Mouse (Mus musculus) liver, embryonic 14.5 days (tissue): ENCODE measurements around the gene Clybl. TPM values are rescaled to one million over a fixed set of nuclear protein-coding genes. Genes with fewer than 3 reads are reported as not detected.

Experiments used
- ATAC-seq: fragments of 200-750 bp; cut with Nextera tagmentation; 2 replicates; pipeline ENCODE4 v1.8.0; 2017; ENCODE audit warnings: moderate number of reproducible peaks, mild to moderate bottlenecking, moderate library complexity; ENCODE audit not compliant: insufficient read depth
- DNase-seq, 3 experiments: peaks; one replicate each; pipeline ENCODE4 v3.0.0-alpha.2; 2012 to 2013; ENCODE audit warnings: low read depth in 3 of 3, low spot score in 3 of 3
- H3K27ac ChIP-seq: fragments of 300-500 bp; sonication (generic); 2 replicates; pipeline ENCODE4 v1.5.1; 2014; ENCODE audit warnings: moderate library complexity, mild to moderate bottlenecking, control low read depth, inconsistent platforms
- H3K27me3 ChIP-seq: fragments of 300-500 bp; sonication (generic); 2 replicates; pipeline ENCODE4 v1.6.1; 2014; ENCODE audit warnings: mild to moderate bottlenecking, low read length, moderate library complexity; ENCODE audit not compliant: control insufficient read depth, insufficient read depth
- H3K36me3 ChIP-seq: fragments of 300-500 bp; sonication (generic); replicated peaks from 2 replicates; pipeline ENCODE4 v1.6.1; 2014; ENCODE audit warnings: low read depth; ENCODE audit not compliant: control insufficient read depth, insufficient read depth
- H3K4me1 ChIP-seq, 2 experiments: fragments of 200-500 bp in 1 of 2; fragments of 300-500 bp in 1 of 2; sonication (generic) in 1 of 2; replicated peaks; 2 replicates each; pipeline ENCODE4 v1.6.1; 2012 to 2014; ENCODE audit warnings: antibody characterized with exemption in 1 of 2, inconsistent platforms in 1 of 2, low read length in 1 of 2; ENCODE audit not compliant: control insufficient read depth in 2 of 2, insufficient read depth in 2 of 2
- H3K4me2 ChIP-seq: fragments of 300-500 bp; sonication (generic); 2 replicates; pipeline ENCODE4 v1.6.1; 2014; ENCODE audit warnings: low read depth, mild to moderate bottlenecking, control low read depth, moderate library complexity
- H3K4me3 ChIP-seq, 2 experiments: fragments of 200-500 bp in 1 of 2; fragments of 300-500 bp in 1 of 2; sonication (generic) in 1 of 2; 2 replicates each; pipeline ENCODE4 v1.5.1; 2012 to 2014; ENCODE audit warnings: low read depth in 2 of 2, low read length in 2 of 2, mild to moderate bottlenecking in 2 of 2, control low read depth in 1 of 2, inconsistent platforms in 1 of 2, moderate library complexity in 1 of 2; ENCODE audit not compliant: insufficient read depth in 1 of 2
- H3K9ac ChIP-seq: fragments of 300-500 bp; sonication (generic); replicated peaks from 2 replicates; pipeline ENCODE4 v1.6.1; 2014; ENCODE audit warnings: mild to moderate bottlenecking, control low read depth, moderate library complexity
- H3K9me3 ChIP-seq: fragments of 300-500 bp; sonication (generic); 2 replicates; pipeline ENCODE4 v1.6.1; 2016; ENCODE audit warnings: low read length, mixed read lengths; ENCODE audit not compliant: control insufficient read depth
- CTCF ChIP-seq: IDR thresholded peaks from 2 replicates; pipeline ENCODE4 v1.5.1; 2016; ENCODE audit warnings: antibody characterized with exemption, low read depth, control low read depth
- EP300 ChIP-seq: IDR thresholded peaks from 2 replicates; pipeline ENCODE4 v1.6.1; 2016; ENCODE audit warnings: antibody characterized with exemption, low read depth
- WGBS: fragments of 180-500 bp; shearing (Covaris S2); extraction: QIAGEN DNeasy Blood & Tissue Kit; methylation state at CpG from one replicate; pipeline ENCODE4 v1.1.7; 2014; ENCODE audit not compliant: insufficient replicate concordance; 5-methylcytosine and 5-hydroxymethylcytosine counted together
- polyA plus RNA-seq, 2 experiments: library from polyadenylated mRNA; depleted of rRNA in 1 of 2; stranded (reverse) in 1 of 2; unstranded in 1 of 2; fragments of >200 nt; fragmentation: Nextera tagmentation in 1 of 2; extraction: Ambion mirVana in 1 of 2; gene quantifications; 2 replicates each; pipeline versions ENCODE4 v1.2.1 to v1.2.3; 2012 to 2014

Gene Clybl
- polyA plus RNA-seq, 2 experiments, result 15.6 to 28.9 TPM

DNA sequence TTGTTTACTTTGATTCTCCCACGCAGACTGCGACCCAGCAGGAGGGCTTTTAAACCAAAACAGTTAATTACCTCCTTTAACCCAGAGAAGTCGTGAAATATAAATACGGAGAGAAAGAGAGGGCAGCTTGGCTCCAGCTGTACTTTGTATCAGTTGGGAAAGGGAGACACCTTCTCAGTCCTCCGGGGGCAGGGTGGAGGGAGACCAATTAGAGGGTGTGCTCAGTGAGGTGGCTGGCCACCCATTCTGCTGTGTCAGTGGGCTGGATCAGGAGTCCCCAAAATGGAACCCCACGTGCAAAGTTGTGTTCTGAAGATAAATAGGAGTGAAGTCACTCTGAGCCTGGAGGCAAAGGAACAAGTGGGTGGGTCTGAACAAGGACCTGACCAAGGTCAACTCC lies 181.7 kb downstream of the Clybl start:
- no peaks in the 10 kb centered on the region for H3K36me3 ChIP-seq
- H3K4me1 ChIP-seq, result no peaks in the 10 kb centered on the region
- 24% methylated on average over 6 of the region's 6 CpGs for WGBS
- TF ChIP-seq CTCF (no peak), EP300 (no peak)
- no peaks in the 10 kb centered on the region for H3K27me3 ChIP-seq
- H3K9me3 ChIP-seq, result no peaks in the 10 kb centered on the region
- H3K4me3 ChIP-seq, result no peak overlapping the region
- H3K9ac ChIP-seq, result no peak overlapping the region
- DNase-seq (no peak), ATAC-seq (no peak)
- no peak overlapping the region for H3K27ac ChIP-seq
- no peak overlapping the region for H3K4me2 ChIP-seq

DNA sequence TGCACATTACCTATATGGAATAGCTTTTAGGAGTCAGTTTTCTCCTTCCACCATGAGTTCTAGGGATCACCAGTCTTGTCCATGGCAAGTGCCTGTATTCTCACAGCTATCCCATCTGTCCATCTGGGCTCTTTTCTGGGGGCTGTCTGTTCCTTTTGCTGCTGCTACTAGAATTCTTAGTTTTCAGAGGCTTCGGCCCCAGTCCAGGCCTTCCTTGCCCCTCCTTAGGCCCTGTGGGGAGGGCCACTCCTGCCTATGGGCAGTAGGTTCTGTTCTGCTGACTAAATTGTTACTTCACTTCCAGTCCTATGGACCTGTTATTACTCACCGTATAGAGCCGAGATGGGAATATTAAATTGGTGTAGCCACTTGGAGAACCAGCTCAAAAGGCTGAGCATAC lies 182.5 kb downstream of the Clybl start:
- ATAC-seq (no peak), DNase-seq (no peak)
- Histone ChIP-seq H3K4me1 (no peaks in the 10 kb centered on the region), H3K27ac (no peak overlapping the region), H3K9me3 (no peaks in the 10 kb centered on the region), H3K36me3 (no peaks in the 10 kb centered on the region), H3K9ac (no peak overlapping the region), H3K27me3 (no peaks in the 10 kb centered on the region), H3K4me2 (no peak overlapping the region), H3K4me3 (no peak overlapping the region)
- TF ChIP-seq CTCF (no peak), EP300 (no peak)
- 79% methylated on average over 3 of the region's 3 CpGs for WGBS

DNA sequence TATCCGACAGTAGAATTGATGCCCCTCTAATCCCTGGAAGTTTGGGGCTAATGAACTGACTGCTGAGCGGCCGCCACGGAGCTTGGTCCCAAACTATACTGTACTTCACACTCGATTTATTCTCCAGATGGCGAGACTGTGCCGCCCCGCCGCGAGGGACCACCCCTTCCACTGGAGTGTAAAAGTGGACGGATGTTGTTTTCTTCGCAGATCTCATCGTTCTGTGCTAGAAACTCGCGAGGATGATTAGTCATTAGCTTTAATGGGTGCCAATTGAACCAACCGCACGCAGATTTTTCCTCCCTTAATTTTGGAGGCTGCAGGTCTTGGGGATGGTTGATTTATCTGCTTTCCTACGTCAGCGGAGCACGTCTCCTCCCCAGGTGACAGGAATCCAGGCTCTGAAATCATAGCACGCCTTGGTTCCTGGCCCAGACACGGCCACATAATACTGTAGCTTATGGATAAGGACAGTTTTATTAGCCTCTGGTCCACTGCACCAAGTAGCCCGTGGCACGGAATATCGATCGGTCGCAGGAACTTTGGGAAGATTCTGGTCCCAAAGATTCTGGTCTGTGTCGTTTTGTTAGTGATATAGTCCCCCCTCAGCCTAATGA lies 185.9 kb downstream of the Clybl start:
- 81% methylated on average over 28 of the region's 28 CpGs for WGBS

DNA sequence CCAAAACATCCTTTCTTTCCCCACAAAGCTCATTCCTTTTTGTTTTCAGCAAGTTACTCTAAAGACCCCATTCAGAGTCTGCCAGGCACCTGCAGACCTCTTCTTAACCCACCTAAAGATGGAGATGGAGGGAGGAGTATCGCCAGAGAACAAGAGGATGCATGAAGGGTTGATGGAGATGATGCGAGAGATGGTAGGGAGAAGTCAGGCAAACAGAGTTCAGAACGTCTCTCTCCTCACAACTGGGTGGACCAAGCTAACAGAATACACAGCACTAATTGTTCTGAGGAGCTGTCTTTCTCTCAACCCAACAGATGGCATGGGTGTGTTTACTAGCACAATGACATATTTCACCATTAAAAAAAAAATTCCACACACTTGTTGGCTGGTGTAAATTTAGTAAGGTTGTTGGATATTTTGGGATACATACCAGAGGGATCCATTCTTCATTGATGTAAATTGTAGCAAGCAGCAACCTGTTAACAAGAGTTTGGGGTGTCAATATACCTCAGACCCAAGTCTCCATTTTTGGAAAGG lies 186.4 kb downstream of the Clybl start:
- ATAC-seq, result no peak
- 69% methylated on average over 3 of the region's 3 CpGs for WGBS

More for the DNA sequence above, 185.9 kb downstream of the Clybl start:
- Histone ChIP-seq H3K27me3 (no peaks in the 10 kb centered on the region), H3K9ac (no peak overlapping the region), H3K4me1 (no peaks in the 10 kb centered on the region), H3K4me2 (no peak overlapping the region), H3K27ac (no peak overlapping the region), H3K4me3 (no peak overlapping the region), H3K9me3 (no peaks in the 10 kb centered on the region), H3K36me3 (no peaks in the 10 kb centered on the region)
- TF ChIP-seq CTCF, result no peak
- no peak for TF ChIP-seq EP300
- no peak for ATAC-seq
- no peak for DNase-seq

DNA sequence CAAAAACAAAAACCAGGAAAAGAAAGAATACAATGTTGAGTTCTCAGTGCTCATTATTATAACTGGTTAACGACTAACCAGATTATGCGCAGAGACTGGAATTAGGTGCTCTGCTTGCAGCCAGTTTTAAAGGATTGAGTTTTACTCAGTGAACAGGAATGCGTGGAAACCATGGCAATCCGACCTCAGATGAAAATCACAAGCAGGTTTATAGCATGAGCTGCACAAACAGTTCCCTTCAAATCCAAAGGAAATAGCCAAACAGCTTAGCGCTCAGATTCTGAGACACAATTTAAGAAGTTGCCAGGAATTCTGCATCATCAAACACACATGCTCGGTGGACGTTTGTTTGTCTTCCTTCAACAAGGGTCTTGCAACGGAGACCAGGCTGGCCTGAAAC lies 187.0 kb downstream of the Clybl start:
- Histone ChIP-seq H3K27me3 (no peaks in the 10 kb centered on the region), H3K9ac (no peak overlapping the region), H3K4me1 (no peaks in the 10 kb centered on the region), H3K36me3 (no peaks in the 10 kb centered on the region), H3K4me2 (no peak overlapping the region), H3K9me3 (no peaks in the 10 kb centered on the region), H3K4me3 (no peak overlapping the region), H3K27ac (no peak overlapping the region)
- ATAC-seq (no peak), DNase-seq (no peak)
- no peak for TF ChIP-seq EP300
- TF ChIP-seq CTCF, result no peak
- 70% methylated on average over 8 of the region's 8 CpGs for WGBS

More for the DNA sequence above, 186.4 kb downstream of the Clybl start:
- Histone ChIP-seq H3K9ac (no peak overlapping the region), H3K4me2 (no peak overlapping the region), H3K4me3 (no peak overlapping the region), H3K9me3 (no peaks in the 10 kb centered on the region), H3K36me3 (no peaks in the 10 kb centered on the region), H3K27me3 (no peaks in the 10 kb centered on the region), H3K4me1 (no peaks in the 10 kb centered on the region), H3K27ac (no peak overlapping the region)
- DNase-seq, result no peak
- TF ChIP-seq EP300, result no peak
- TF ChIP-seq CTCF, result no peak
